Mouse (Mus musculus) layer of hippocampus, adult 8-10 months (tissue): ENCODE data around the gene Cd300lf. TPM values are rescaled to one million over a fixed set of nuclear protein-coding genes. Genes with fewer than 3 reads are reported as not detected.

Source experiments
- DNase-seq, 2 experiments: peaks; one replicate each; pipeline ENCODE4 v3.0.0; 2022; ENCODE audit warnings: low spot score in 2 of 2
- total RNA-seq, 4 experiments: library from RNA; stranded (reverse); gene quantifications; 2 replicates each; pipeline ENCODE4 v1.2.4; 2022

The Cd300lf gene
- total RNA-seq, 4 experiments from 2014 or later: 0.62 to 4.3 (median 1.7) TPM

DNA sequence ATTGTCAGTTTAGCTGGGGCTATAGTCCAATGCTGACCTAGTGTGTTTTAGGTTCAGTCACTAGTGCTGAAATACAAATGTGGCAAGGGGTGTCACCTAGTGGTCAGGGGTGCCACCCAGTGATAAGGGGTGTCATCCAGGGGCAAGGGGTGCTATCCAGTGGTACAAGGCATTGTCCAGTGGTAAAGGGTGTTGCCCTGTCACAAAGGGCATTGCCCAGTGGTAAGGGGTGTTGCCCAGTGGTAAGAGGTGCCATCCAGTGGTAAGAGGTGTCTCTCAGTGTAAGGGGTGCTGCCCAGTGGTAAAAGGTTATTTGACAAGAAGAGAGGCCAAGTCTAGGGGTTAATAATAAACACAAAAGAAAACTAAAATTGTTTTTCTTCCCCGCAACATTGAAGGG is 56.4 kb downstream of the Cd300lf start:
- no peak for DNase-seq

- no peak for DNase-seq
Measured at GRCm38 (mm10) chr11:115075859-115076258, 57.9 kb downstream of the Cd300lf start.

DNA sequence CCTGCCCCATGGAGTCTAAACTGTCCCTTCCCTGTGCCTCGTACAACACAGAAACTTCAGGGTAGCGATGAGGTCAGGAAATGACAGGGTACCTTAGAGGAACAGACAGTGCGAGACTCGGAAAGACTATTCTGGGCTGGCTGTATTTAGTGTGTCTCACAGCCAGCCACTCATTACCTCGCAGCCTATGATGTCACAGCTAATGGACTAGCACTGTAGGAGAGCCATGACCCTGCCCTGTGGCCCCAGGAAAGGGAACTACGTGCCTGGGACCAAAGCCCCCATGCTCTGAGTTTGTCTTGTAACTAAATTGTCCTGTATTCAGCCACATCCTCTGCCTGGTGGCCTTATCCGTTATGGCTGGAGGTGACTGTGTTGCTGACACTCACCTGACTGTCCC is 58.4 kb downstream of the Cd300lf start:
- DNase-seq: no peak

DNA sequence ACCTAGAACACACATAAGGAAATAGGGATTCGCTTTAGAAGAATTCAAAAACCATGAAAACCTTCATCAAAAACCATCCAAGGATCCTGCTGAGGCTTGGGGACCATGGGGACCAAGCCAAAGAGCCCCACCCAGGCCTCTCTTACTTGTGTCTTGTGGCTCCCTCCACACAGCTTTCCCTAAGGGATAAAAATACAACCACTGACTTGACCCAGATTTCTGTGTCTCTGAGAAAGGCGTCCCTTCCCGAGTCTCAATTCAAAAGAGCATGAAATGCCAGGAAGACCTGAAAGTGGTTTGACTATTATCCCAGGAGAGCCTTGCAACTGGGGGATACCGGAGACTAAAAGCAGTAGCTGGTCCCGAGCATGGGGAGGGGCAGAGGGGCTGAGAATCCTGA is 60.8 kb downstream of the Cd300lf start:
- DNase-seq: no peak

GRCm38 (mm10) chr11:115071631-115072294 is 62.0 kb downstream of the Cd300lf start:
- no peak for DNase-seq

DNA sequence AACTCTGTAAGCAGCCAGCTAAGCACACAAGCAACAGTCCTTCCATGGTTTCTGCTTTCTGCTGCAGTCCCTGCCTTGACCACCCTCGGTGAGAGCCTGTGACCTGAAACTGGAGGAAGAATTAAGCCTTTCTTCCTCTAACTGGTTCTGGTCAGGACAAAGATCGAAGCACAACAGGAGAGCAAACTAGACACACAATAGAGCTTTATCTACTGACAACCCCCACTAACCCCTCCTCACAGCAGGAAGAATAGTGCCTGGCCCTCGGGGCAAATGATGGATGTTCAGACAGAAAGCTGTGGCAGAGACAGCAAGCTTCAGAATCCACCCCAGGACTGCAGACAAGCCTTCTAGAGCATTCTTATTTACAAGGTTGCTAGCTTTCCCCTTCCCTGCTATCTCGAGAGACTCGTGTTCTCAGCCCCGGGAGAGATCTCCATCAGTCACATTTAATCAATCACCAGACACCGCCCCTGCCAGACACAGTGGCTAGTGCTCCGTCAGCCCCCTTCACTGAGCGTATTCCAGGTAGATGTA is 62.7 kb downstream of the Cd300lf start:
- no peak for DNase-seq

GRCm38 (mm10) chr11:115066768-115067167 is 67.0 kb downstream of the Cd300lf start:
- DNase-seq: no peak

Other genes starting within 250 kb of the Cd300lf start
- 1 to 10 TPM in 2 of 4 experiments, under 1 TPM in 2; 0.39 to 1.3 (median 0.80) TPM for gene Cd300a, start 244.0 kb downstream of the Cd300lf start, total RNA-seq
- gene Cd300lb, start 199.6 kb downstream of the Cd300lf start, total RNA-seq: under 1 TPM in 2 of 4 experiments, not detected in 2; 0.25 to 0.48 TPM
- gene Cd300c, start 164.8 kb downstream of the Cd300lf start, total RNA-seq: not detected
- gene Cd300ld, start 144.1 kb downstream of the Cd300lf start, total RNA-seq: under 1 TPM in 2 of 4 experiments, not detected in 2; 0.20 to 0.45 TPM
- 10 to 100 TPM in 2 of 4 experiments, 1 to 10 TPM in 2; 3.8 to 26.2 (median 12.4) TPM for gene Cd300c2, start 132.1 kb downstream of the Cd300lf start, total RNA-seq
- not detected for gene Cd300ld2, start 117.8 kb downstream of the Cd300lf start, total RNA-seq
- 1 to 10 TPM in 3 of 4 experiments, under 1 TPM in 1; 0.69 to 3.5 (median 1.8) TPM for gene Cd300ld4, start 107.0 kb downstream of the Cd300lf start, total RNA-seq
- gene Cd300ld5, start 96.2 kb downstream of the Cd300lf start, total RNA-seq: 1 to 10 TPM in 1 of 4 experiments, under 1 TPM in 1, not detected in 2; 0.45 to 4.0 TPM
- 1 to 10 TPM in 2 of 4 experiments, under 1 TPM in 1, not detected in 1; 0.45 to 3.7 (median 3.6) TPM for gene Cd300ld3, start 85.6 kb downstream of the Cd300lf start, total RNA-seq
- gene Cd300e, start 71.8 kb downstream of the Cd300lf start, total RNA-seq: under 1 TPM in 3 of 4 experiments, not detected in 1; 0.14 to 0.20 (median 0.18) TPM
- gene Rab37, start 42.6 kb downstream of the Cd300lf start, total RNA-seq: 1 to 10 TPM; 2.8 to 4.0 (median 3.9) TPM
- gene Slc9a3r1, start 29.3 kb upstream of the Cd300lf start, total RNA-seq: 10 to 100 TPM; 68.3 to 84.2 (median 77.1) TPM
- gene Tmem104, start 53.5 kb upstream of the Cd300lf start, total RNA-seq: 10 to 100 TPM; 12.5 to 19.8 (median 16.1) TPM
- gene Nat9, start 53.9 kb upstream of the Cd300lf start, total RNA-seq: 10 to 100 TPM; 20.4 to 25.2 (median 22.5) TPM
- gene Grin2c, start 133.3 kb upstream of the Cd300lf start, total RNA-seq: 10 to 100 TPM; 42.3 to 48.8 (median 44.6) TPM
- gene Fdxr, start 143.1 kb upstream of the Cd300lf start, total RNA-seq: 10 to 100 TPM; 22.8 to 25.5 (median 24.6) TPM
- 10 to 100 TPM; 16.7 to 18.5 (median 17.1) TPM for gene Fads6, start 163.7 kb upstream of the Cd300lf start, total RNA-seq
- gene Otop2, start 173.2 kb upstream of the Cd300lf start, total RNA-seq: under 1 TPM; 0.30 to 0.55 (median 0.40) TPM
- gene Ush1g, start 188.0 kb upstream of the Cd300lf start, total RNA-seq: under 1 TPM; 0.36 to 0.95 (median 0.59) TPM
- under 1 TPM in 2 of 4 experiments, not detected in 2; 0.14 to 0.27 TPM for gene Otop3, start 200.7 kb upstream of the Cd300lf start, total RNA-seq
- 100 to 1,000 TPM; 104 to 119 (median 117) TPM for gene Hid1, start 233.8 kb upstream of the Cd300lf start, total RNA-seq
- 10 to 100 TPM; 25.7 to 29.6 (median 25.9) TPM for gene Cdr2l, start 247.9 kb upstream of the Cd300lf start, total RNA-seq